Mouse (Mus musculus): ENCODE results near the gene Gm49601.

Gm49601 gene

GRCm38 (mm10) chr16:18629390-18630231 is 3.4 kb upstream of the Gm49601 start, which contains the start of gene Sept5:
TSS of gene Sept5 (minus strand) at chr16:18629954.
- peak; percentile 78 for DNase-seq (ENCODE audit: low spot score)

GRCm38 (mm10) chr16:18628948-18629340 is 2.7 kb upstream of the Gm49601 start:
- no peak for DNase-seq (ENCODE audit: low spot score)

- peak; percentile 63 for DNase-seq (ENCODE audit: low spot score)
These were observed 2.1 kb upstream of the Gm49601 start for GRCm38 (mm10) chr16:18628206-18628947.

- no peak for DNase-seq (ENCODE audit: low spot score)
These were observed 936 bp upstream of the Gm49601 start for GRCm38 (mm10) chr16:18627163-18627562.

GRCm38 (mm10) chr16:18625791-18626311 is 376 bp downstream of the Gm49601 start:
- no peak for DNase-seq (ENCODE audit: low spot score)

- DNase-seq (ENCODE audit: low spot score), result no peak
These were observed 1.1 kb downstream of the Gm49601 start for GRCm38 (mm10) chr16:18625097-18625496.

GRCm38 (mm10) chr16:18624641-18625040 is 1.6 kb downstream of the Gm49601 start:
- DNase-seq (ENCODE audit: low spot score), result no peak

- no peak for DNase-seq (ENCODE audit: low spot score)
These were observed 2.3 kb downstream of the Gm49601 start for GRCm38 (mm10) chr16:18623751-18624540.

- DNase-seq (ENCODE audit: low spot score), result no peak
These were observed 3.1 kb downstream of the Gm49601 start for GRCm38 (mm10) chr16:18622916-18623750.

- no peak for DNase-seq (ENCODE audit: low spot score)
These were observed 4.2 kb downstream of the Gm49601 start, which contains the start of gene Gp1bb for GRCm38 (mm10) chr16:18622019-18622418. TSS of gene Gp1bb (minus strand) at chr16:18622403.

GRCm38 (mm10) chr16:18621362-18622001 is 4.7 kb downstream of the Gm49601 start:
- no peak for DNase-seq (ENCODE audit: low spot score)

GRCm38 (mm10) chr16:18620601-18621361 is 5.4 kb downstream of the Gm49601 start:
- no peak for DNase-seq (ENCODE audit: low spot score)

- DNase-seq (ENCODE audit: low spot score), result no peak
These were observed 6.0 kb downstream of the Gm49601 start for GRCm38 (mm10) chr16:18620201-18620600.

GRCm38 (mm10) chr16:18619110-18619509 is 7.1 kb downstream of the Gm49601 start:
- no peak for DNase-seq (ENCODE audit: low spot score)

GRCm38 (mm10) chr16:18618297-18618696 is 7.9 kb downstream of the Gm49601 start:
- DNase-seq (ENCODE audit: low spot score), result no peak

- peak; percentile 85 for DNase-seq (ENCODE audit: low spot score)
These were observed 8.7 kb downstream of the Gm49601 start for GRCm38 (mm10) chr16:18617370-18618065.

- no peak for DNase-seq (ENCODE audit: low spot score)
These were observed 12.9 kb downstream of the Gm49601 start for GRCm38 (mm10) chr16:18613301-18613700.

- no peak for DNase-seq (ENCODE audit: low spot score)
These were observed 14.5 kb downstream of the Gm49601 start for GRCm38 (mm10) chr16:18611752-18612151.

GRCm38 (mm10) chr16:18609099-18609498 is 17.1 kb downstream of the Gm49601 start:
- DNase-seq (ENCODE audit: low spot score), result no peak

Data from MN1 (cell line).